Mouse (Mus musculus) neural tube, embryonic 15.5 days (tissue): ENCODE measurements around the gene Fam207a. TPM values are rescaled to one million over a fixed set of nuclear protein-coding genes. Genes with fewer than 3 reads are reported as not detected.

Source experiments
- ATAC-seq: fragments of 200-750 bp; cut with Nextera tagmentation; 2 replicates; pipeline ENCODE4 v1.8.0; 2017; ENCODE audit warnings: mild to moderate bottlenecking, moderate TSS enrichment, moderate library complexity; ENCODE audit not compliant: low FRiP score
- H3K27ac ChIP-seq: fragments of 300-500 bp; sonication (generic); replicated peaks from 2 replicates; pipeline ENCODE4 v1.5.1; 2015; ENCODE audit warnings: mild to moderate bottlenecking, inconsistent platforms
- H3K27me3 ChIP-seq: fragments of 300-500 bp; sonication (generic); replicated peaks from 2 replicates; pipeline ENCODE4 v1.6.1; 2015; ENCODE audit warnings: inconsistent platforms
- H3K36me3 ChIP-seq: fragments of 300-500 bp; sonication (generic); 2 replicates; pipeline ENCODE4 v1.6.1; 2015; ENCODE audit warnings: inconsistent platforms
- H3K4me1 ChIP-seq: fragments of 300-500 bp; sonication (generic); 2 replicates; pipeline ENCODE4 v1.6.1; 2015; ENCODE audit warnings: inconsistent platforms
- H3K4me2 ChIP-seq: fragments of 300-500 bp; sonication (generic); 2 replicates; pipeline ENCODE4 v1.6.1; 2015; ENCODE audit warnings: inconsistent platforms, mild to moderate bottlenecking, moderate library complexity
- H3K4me3 ChIP-seq: fragments of 300-500 bp; sonication (generic); replicated peaks from 2 replicates; pipeline ENCODE4 v1.5.1; 2015; ENCODE audit warnings: mild to moderate bottlenecking, inconsistent platforms
- H3K9ac ChIP-seq: fragments of 300-500 bp; sonication (generic); replicated peaks from 2 replicates; pipeline ENCODE4 v1.6.1; 2015; ENCODE audit warnings: mild to moderate bottlenecking, inconsistent platforms
- H3K9me3 ChIP-seq: fragments of 300-500 bp; sonication (generic); replicated peaks from 2 replicates; pipeline ENCODE4 v1.6.1; 2016; ENCODE audit warnings: inconsistent platforms
- WGBS: fragments of 180-500 bp; shearing (Covaris S2); methylation state at CpG from one replicate; pipeline ENCODE4 v1.1.7; 2015; ENCODE audit warnings: mixed read lengths; 5-methylcytosine and 5-hydroxymethylcytosine counted together
- polyA plus RNA-seq: library from polyadenylated mRNA; unstranded; fragments of >200 nt; fragmentation: Nextera tagmentation; extraction: Ambion mirVana; gene quantifications from 2 replicates; pipeline ENCODE4 v1.2.1, GENCODE M21; 2015

Gene Fam207a
- 42.4 and 42.6 TPM in 2 replicates for polyA plus RNA-seq

DNA sequence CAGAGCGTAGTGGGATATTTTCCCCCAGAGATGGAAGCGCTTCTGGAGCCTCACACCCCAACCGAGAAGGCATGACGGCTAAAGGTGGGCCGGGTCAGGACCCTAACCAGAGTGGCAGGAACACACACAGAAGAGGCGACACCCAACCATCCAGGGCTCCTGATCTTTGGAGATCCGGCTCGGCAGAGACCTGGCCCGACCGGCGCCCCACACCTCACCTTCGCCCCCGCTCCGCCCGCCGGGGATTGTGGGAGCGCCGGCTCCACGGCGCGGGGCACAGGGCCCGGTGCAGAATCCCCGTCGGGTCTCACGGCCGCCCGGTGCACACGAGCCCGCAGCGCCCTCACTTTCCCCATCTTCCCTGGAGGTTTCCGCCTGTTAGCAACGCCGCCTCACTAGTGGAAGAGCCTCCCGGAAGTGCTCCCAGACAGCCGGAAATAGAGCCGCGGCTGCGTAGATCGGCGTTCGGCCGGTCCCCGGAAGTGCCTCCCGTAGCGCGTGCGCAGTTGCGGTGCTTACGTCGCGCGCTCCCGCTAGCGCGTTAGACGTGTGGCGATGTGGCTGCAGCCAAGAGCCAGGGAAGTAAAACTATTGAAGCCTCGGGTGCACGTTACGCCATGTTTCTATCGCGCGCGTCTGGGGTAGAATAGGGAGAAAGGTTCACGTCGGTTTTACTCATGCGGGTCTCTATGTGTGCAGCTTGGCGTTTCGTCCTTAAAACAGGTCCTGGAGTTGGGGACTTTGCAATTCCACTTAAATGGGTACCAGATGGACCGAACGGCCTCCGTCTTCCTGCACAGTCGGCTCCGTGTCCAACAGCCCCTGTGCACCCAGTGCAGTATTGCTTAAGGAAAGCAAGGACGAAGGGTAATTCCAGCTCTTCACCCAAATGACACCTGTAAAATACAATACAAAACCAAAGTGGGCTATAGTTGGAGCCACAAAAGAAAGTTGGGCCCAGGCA lies at the start of gene Fam207a:
Fam207a (minus strand) TSS at position 401 of the 964 bp plus-strand sequence.
- peak; percentile 96 for ATAC-seq
- H3K4me1 ChIP-seq, result peaks cover 29% of the 10 kb centered on the region
- H3K4me3 ChIP-seq, result peak within 1 kb of the TSS; percentile 72
- peak within 1 kb of the TSS; percentile 85 for H3K4me2 ChIP-seq
- WGBS, result under 1% methylated on average over 75 of the region's 75 CpGs
- H3K27me3 ChIP-seq, result no peaks in the 10 kb centered on the region
- no peaks in the 10 kb centered on the region for H3K9me3 ChIP-seq
- H3K9ac ChIP-seq, result peak within 1 kb of the TSS; percentile 80
- peak within 1 kb of the TSS; percentile 91 for H3K27ac ChIP-seq
- peaks cover 29% of the 10 kb centered on the region for H3K36me3 ChIP-seq

- no peak for ATAC-seq
- no peaks in the 10 kb centered on the region for H3K36me3 ChIP-seq
- H3K27me3 ChIP-seq, result no peaks in the 10 kb centered on the region
- no peak overlapping the region for H3K9ac ChIP-seq
- no peak overlapping the region for H3K4me2 ChIP-seq
- no peak overlapping the region for H3K4me3 ChIP-seq
- H3K9me3 ChIP-seq, result no peaks in the 10 kb centered on the region
- H3K4me1 ChIP-seq, result no peaks in the 10 kb centered on the region
- 85% methylated on average over 8 of the region's 8 CpGs for WGBS
- no peak overlapping the region for H3K27ac ChIP-seq
These were observed 49.4 kb upstream of the Fam207a start for GRCm38 (mm10) chr10:77565005-77565404.

- WGBS, result 74% methylated on average over 2 of the region's 2 CpGs
These were observed 45.9 kb upstream of the Fam207a start for GRCm38 (mm10) chr10:77561508-77561907.

GRCm38 (mm10) chr10:77560830-77561229 lies 45.2 kb upstream of the Fam207a start:
- H3K4me2 ChIP-seq, result no peak overlapping the region
- no peaks in the 10 kb centered on the region for H3K9me3 ChIP-seq
- ATAC-seq, result no peak
- no peaks in the 10 kb centered on the region for H3K27me3 ChIP-seq
- no peaks in the 10 kb centered on the region for H3K36me3 ChIP-seq
- WGBS, result 93% methylated on average over 9 of the region's 9 CpGs
- H3K4me3 ChIP-seq, result no peak overlapping the region
- no peak overlapping the region for H3K27ac ChIP-seq
- H3K4me1 ChIP-seq, result no peaks in the 10 kb centered on the region
- H3K9ac ChIP-seq, result no peak overlapping the region

More at GRCm38 (mm10) chr10:77561508-77561907, 45.9 kb upstream of the Fam207a start:
- no peak for ATAC-seq
- no peak overlapping the region for H3K9ac ChIP-seq
- H3K4me1 ChIP-seq, result no peaks in the 10 kb centered on the region
- no peak overlapping the region for H3K4me3 ChIP-seq
- H3K4me2 ChIP-seq, result no peak overlapping the region
- H3K36me3 ChIP-seq, result no peaks in the 10 kb centered on the region
- no peaks in the 10 kb centered on the region for H3K9me3 ChIP-seq
- no peak overlapping the region for H3K27ac ChIP-seq
- no peaks in the 10 kb centered on the region for H3K27me3 ChIP-seq

- Histone ChIP-seq H3K4me3 (no peak overlapping the region), H3K36me3 (no peaks in the 10 kb centered on the region), H3K4me1 (no peaks in the 10 kb centered on the region), H3K27me3 (no peaks in the 10 kb centered on the region), H3K9me3 (no peaks in the 10 kb centered on the region), H3K4me2 (no peak overlapping the region), H3K9ac (no peak overlapping the region), H3K27ac (no peak overlapping the region)
- 89% methylated on average over 11 of the region's 11 CpGs for WGBS
- ATAC-seq, result no peak
These were observed 44.5 kb upstream of the Fam207a start for GRCm38 (mm10) chr10:77560090-77560489.

DNA sequence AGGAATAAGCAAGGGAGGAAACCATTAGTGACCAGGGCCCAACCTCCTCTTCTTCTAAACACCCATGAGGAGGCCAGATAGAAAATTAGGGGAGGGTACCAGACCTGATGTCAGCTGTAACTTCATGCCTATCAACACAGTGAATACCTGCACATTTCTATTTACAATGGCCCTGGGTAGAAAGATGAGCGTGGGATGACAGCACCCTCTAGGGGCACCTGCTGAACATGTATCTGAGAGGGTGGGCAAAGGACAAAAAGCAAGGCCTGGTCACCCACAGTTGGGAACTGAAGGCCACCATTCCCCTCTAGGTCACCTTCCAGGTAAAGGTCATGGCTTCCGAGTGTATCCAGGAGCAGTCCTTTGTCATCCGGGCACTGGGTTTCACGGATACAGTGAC lies 42.1 kb upstream of the Fam207a start:
- Histone ChIP-seq H3K4me1 (no peaks in the 10 kb centered on the region), H3K27ac (no peak overlapping the region), H3K27me3 (no peaks in the 10 kb centered on the region), H3K4me2 (no peak overlapping the region), H3K9ac (no peak overlapping the region), H3K9me3 (no peaks in the 10 kb centered on the region), H3K4me3 (no peak overlapping the region), H3K36me3 (no peaks in the 10 kb centered on the region)
- WGBS, result 92% methylated on average over 4 of the region's 4 CpGs
- no peak for ATAC-seq

GRCm38 (mm10) chr10:77556631-77557030 lies 41.0 kb upstream of the Fam207a start:
- Histone ChIP-seq H3K27ac (no peak overlapping the region), H3K9ac (no peak overlapping the region), H3K9me3 (no peaks in the 10 kb centered on the region), H3K36me3 (no peaks in the 10 kb centered on the region), H3K27me3 (no peaks in the 10 kb centered on the region), H3K4me1 (no peaks in the 10 kb centered on the region), H3K4me3 (no peak overlapping the region), H3K4me2 (no peak overlapping the region)
- 92% methylated on average over 7 of the region's 7 CpGs for WGBS
- ATAC-seq, result no peak

DNA sequence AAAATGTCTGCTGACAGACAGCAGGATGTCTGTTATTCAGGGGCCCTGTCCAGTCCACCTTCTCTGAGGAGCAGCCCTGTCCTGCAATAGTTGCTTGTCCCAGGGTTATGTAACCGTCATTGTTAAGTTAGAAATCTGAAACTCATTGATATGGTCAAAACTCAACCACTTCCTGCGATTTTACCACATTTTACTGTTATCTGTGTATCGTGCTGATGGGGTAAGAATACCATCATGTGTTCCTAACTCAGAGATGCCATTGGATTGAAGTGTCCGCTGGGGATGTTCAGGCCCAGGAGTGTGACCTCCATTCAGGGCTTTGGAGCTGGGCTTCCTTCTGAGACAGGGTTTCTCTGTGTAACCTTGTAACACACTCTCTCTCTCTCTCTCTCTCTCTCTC lies 39.3 kb upstream of the Fam207a start:
- no peaks in the 10 kb centered on the region for H3K27me3 ChIP-seq
- H3K4me2 ChIP-seq, result no peak overlapping the region
- no peak for ATAC-seq
- no peaks in the 10 kb centered on the region for H3K36me3 ChIP-seq
- no peaks in the 10 kb centered on the region for H3K9me3 ChIP-seq
- H3K27ac ChIP-seq, result no peak overlapping the region
- no peaks in the 10 kb centered on the region for H3K4me1 ChIP-seq
- no peak overlapping the region for H3K9ac ChIP-seq
- no peak overlapping the region for H3K4me3 ChIP-seq
- 96% methylated on average over 4 of the region's 4 CpGs for WGBS

DNA sequence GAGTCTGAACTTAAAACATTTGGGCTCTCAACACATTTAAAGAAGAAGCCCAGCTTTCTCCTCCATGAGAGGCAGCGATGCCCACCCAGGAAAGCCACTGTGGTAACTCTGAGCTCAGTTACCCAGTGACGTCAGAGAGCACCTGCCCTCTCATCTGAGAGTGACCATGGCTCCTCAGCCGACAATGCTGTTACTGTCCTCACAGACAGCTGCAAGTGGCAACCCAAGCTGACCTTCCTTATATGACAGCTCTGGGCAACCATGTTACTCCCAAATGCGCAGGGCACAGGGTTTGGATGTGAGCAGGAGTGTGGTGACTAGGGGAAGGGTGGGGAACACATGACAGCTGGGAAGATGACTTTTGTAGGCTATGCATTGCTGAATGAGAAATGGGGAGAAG lies 37.7 kb upstream of the Fam207a start:
- Histone ChIP-seq H3K4me3 (no peak overlapping the region), H3K4me1 (no peaks in the 10 kb centered on the region)
- WGBS, result 85% methylated on average over 4 of the region's 4 CpGs

GRCm38 (mm10) chr10:77552162-77552561 lies 36.6 kb upstream of the Fam207a start:
- ATAC-seq, result no peak
- no peak overlapping the region for H3K4me3 ChIP-seq
- H3K9me3 ChIP-seq, result no peaks in the 10 kb centered on the region
- H3K27me3 ChIP-seq, result no peaks in the 10 kb centered on the region
- no peak overlapping the region for H3K4me2 ChIP-seq
- WGBS, result 91% methylated on average over 5 of the region's 5 CpGs
- no peaks in the 10 kb centered on the region for H3K4me1 ChIP-seq
- H3K9ac ChIP-seq, result no peak overlapping the region
- H3K27ac ChIP-seq, result no peak overlapping the region
- no peaks in the 10 kb centered on the region for H3K36me3 ChIP-seq

More for the DNA sequence above, 37.7 kb upstream of the Fam207a start:
- H3K9me3 ChIP-seq, result no peaks in the 10 kb centered on the region
- H3K9ac ChIP-seq, result no peak overlapping the region
- no peaks in the 10 kb centered on the region for H3K36me3 ChIP-seq
- no peaks in the 10 kb centered on the region for H3K27me3 ChIP-seq
- H3K4me2 ChIP-seq, result no peak overlapping the region
- ATAC-seq, result no peak
- no peak overlapping the region for H3K27ac ChIP-seq

- Histone ChIP-seq H3K4me2 (no peak overlapping the region), H3K36me3 (no peaks in the 10 kb centered on the region), H3K4me1 (no peaks in the 10 kb centered on the region), H3K27me3 (no peaks in the 10 kb centered on the region), H3K9ac (no peak overlapping the region), H3K27ac (no peak overlapping the region), H3K4me3 (no peak overlapping the region), H3K9me3 (no peaks in the 10 kb centered on the region)
- WGBS, result 78% methylated on average over 11 of the region's 11 CpGs
- ATAC-seq, result no peak
These were observed 35.3 kb upstream of the Fam207a start for GRCm38 (mm10) chr10:77550874-77551273.

DNA sequence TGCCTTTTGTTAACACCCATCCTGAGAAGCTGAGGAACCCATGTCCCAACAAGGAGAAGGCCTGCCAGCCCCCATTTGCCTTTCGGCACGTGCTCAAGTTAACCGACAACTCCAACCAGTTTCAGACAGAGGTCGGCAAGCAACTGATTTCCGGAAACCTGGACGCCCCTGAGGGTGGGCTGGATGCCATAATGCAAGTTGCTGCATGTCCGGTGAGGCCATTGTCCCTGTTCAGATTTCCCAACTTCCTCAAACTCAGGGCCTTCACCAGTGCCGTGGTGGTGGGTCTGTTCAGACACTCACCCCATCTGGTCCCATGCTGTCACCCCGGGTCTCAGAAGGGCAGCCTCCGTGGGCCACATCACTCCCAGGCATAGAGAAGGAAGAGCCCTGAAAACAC lies 33.0 kb upstream of the Fam207a start:
- Histone ChIP-seq H3K4me1 (no peaks in the 10 kb centered on the region), H3K9me3 (no peaks in the 10 kb centered on the region), H3K27me3 (no peaks in the 10 kb centered on the region), H3K27ac (no peak overlapping the region), H3K36me3 (no peaks in the 10 kb centered on the region), H3K4me3 (no peak overlapping the region), H3K9ac (no peak overlapping the region), H3K4me2 (no peak overlapping the region)
- no peak for ATAC-seq
- WGBS, result 90% methylated on average over 10 of the region's 10 CpGs
